Mouse (Mus musculus) kidney, adult 9 months (tissue): Measurements from ENCODE around the gene Lif.
A peak's percentile ranks its signal among the peaks of the same experiment; 100 is the strongest.

Experiments
- DNase-seq: peaks from one replicate; pipeline ENCODE4 v3.0.0; 2022

The Lif gene

DNA sequence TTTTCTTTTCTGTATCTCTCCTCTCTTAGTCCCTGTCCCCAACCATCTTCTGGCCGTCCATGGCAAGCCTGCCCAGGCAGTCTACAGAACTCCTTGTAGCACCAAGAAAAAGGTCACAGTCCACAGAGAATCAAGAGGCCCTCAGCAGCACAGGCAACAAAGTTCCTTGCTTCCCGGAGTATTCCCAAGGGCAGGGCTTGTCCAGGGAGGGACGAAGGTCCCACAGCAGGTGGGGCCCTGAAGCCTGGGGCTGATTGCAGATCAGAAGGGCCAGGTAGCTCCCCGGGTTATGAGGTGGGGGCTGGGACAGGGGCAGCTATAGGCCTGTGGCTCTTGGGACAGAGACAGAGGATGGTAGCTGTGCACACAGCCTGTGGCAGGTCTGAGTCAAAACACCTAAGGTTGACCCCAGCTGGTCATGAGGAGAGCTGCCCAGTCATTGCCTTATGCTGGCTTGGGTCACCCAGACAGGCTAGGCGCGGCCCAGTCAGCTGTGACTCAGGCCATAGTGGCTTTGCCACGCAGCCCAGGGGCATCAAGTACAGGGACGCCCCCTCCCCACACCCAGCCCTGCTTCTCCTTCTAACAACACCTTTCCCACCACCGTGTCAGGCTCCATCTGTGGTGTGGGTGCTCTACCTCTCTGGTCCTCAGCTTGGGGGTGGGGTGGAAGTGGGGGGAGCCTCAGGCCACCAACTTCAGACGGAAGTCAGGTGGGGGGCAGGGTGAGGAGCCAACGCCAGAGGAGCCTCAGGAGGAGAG, at the start of gene Lif:
Gene Lif (plus strand): TSS at position 712 of the 762 bp plus-strand sequence.
- peak; percentile 50 for DNase-seq

DNA sequence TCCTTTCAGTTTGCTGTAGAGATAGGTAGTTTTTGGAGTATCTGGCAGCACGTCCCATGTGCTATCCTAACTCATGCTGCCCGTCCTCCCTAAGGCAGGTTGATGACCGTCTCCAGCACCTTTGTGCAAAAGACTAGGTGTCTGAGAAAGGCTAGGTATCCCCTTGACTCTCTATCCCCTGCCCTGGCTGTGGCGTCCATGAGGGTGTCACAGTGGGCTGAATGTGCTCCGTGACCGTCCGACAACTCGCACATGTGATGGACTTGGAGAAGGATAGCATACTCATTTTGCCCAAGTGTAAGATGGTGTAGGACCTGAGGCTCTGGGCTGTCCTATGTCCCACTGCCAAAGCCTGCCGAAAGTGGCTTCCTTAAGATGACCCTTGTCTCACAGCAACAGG, 49.7 kb upstream of the Lif start:
- DNase-seq: no peak

DNA sequence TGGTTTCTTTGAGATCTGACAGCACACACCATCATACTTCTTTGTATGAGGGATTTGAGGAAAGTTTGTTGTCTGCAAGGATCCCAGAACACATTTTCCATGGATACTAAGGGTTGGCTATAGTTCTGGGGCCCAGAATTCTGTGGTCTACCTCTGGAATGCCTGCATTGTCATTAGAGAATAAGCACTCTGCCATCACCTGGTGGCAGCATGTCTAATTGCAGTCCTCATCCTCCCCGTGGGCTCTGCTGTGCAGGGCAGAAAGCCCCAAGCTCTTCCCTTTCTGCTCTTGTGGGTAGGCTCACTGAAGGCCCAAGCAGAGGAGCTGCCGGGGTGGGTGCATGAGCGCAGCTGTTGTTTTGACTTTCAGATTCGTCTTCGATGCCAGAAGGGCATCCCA, 47.8 kb upstream of the Lif start:
- DNase-seq: peak; percentile 28

DNA sequence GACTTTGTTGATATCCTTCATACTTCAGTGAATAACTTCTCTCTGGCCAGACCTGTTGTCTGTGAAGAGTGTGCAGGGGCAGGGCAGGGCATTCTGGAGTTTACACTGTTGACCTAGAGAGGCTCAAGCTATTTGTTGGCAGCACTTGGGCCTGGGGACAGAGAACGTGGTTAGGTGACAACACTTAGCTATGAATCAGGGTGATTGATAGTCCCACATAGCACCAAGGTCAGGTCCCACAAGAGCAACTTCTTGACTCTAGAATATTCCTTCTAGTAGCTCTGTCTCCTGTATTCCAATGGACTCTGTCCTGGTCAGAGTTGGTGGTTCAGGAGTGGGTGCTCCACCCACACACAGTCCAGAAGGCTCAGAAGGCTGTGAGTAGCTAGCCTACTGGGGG, 46.6 kb upstream of the Lif start:
- DNase-seq: peak; percentile 64

DNA sequence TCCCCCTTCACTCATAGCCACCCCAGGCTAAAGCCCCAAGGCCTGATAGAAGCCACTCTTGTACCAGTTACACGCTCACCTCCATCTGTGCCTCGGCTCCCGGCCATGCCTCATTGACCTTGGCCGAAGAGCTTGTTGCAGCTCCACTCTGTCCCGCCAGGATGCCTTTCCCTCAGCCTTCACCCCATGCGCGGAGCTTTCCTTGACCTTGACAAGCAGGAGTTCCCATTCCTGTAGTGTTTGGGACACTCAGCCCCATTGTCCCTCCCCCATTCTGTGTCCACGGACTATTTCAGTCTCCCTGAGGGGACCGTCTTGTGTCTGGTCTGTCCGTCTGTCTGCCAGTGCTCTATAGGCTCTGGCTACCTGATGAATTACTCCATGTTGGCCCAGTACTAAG, 44.2 kb upstream of the Lif start:
- no peak for DNase-seq

DNA sequence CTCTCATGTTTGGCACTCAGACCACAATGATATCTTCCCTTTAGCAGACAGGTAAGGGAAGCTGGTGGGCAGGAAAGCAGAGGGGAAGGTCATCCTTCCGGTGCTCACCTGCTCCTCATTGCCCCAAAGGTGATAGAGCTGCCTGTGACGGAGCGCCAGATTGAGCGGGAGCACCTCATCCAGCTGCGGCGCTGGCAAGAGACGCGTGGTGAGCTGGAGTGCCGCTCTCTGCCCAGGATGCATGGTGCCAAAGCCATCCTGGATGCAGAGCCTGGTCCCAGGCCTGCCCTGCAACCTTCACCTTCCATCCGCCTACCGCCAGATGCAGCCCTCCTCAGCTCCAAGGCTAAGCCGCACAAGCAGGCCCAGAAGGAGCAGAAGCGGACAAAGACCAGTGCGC, 42.8 kb upstream of the Lif start:
- no peak for DNase-seq

DNA sequence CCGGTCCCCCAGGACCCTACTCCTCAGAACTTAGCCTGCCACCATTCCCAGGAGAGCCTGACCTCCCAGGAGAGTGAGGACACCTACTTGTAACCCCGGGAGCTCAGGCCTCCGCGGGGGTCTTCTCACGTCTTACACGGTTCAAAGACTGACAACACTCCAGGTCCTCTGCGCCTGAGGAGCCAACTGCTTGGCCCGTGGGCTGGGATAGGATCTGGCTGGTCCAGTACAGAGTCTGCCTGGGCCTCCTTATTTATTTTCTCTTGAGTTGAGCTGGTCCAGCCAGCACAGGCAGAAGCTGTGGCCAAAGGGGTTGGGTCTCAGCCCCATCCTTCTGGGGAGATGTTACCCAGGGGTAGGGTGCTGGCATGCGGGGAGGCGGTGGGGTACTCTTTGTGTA, 42.3 kb upstream of the Lif start:
- DNase-seq: no peak

DNA sequence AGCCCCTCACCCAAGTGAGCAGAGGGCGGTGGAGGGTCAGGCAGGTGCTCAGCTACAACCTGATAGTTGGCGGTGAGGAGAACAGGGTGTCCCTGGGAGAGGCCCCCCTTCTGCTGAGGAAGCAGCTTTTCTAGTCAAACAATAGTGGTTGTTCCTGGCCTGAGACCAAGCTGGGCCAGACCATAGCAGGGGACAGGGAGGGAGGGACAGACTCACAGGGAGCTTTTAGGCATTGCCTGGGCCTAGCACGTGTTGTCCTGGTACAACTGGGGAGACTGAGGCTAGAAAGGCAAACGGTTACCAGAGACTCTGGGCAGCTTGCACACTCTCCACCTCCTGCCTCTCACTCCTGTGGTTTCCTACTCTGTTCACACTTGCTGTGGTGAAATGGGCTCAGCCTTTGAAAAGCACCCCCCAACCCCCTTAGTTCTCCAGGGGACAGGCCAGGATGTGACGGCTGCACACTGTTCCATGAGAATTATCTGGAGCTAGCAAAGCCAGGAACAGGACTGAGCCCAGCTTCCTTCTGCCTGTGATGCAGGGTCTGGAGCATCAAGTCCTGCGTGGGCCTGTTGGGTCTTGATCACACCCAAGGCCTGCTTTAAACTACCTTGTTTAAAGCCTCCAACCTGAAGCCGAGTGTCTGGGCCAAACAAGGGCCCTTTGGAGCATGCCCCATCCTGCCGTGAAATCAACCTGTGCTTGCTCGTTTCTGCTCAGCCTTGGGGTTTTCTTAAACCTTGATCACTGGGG, 40.9 kb upstream of the Lif start:
- DNase-seq: peak; percentile 90

DNA sequence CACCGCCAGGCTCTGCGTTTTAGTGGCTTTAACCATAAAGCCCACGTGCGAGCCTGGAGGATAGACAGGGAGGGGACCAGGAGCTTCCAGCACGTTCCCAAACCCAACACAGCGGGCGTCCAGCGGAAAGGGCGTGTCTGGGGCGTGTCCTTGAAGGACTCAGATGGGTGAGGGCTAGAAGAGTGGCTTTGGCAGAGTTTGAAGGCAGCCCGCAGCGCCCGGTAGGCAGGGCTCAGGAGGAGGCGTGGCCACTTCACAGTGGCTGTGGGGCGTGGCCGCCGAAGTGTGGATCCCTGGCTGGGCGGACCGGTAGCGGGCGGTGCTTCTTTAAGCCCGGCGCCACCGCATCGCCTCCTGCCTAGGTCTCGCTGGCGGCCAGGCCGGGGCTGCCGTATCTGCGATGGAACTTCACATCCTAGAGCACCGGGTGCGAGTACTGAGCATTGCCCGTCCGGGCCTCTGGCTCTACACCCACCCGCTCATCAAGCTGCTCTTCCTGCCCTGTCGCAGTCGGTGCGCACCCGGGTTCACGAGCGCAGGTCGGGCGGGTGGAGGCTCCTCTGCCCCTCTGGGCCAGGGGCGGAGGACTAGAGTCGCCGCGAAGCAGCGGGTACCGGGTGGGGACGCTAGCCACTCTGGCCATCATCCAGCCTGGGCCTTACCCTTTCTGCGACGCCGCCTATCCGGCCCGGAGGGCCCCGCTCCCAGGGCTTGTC, 39.3 kb upstream of the Lif start, which contains the start of gene Castor1:
Gene Castor1 (plus strand): TSS at position 312 of the 716 bp plus-strand sequence.
- DNase-seq: peak; percentile 99

DNA sequence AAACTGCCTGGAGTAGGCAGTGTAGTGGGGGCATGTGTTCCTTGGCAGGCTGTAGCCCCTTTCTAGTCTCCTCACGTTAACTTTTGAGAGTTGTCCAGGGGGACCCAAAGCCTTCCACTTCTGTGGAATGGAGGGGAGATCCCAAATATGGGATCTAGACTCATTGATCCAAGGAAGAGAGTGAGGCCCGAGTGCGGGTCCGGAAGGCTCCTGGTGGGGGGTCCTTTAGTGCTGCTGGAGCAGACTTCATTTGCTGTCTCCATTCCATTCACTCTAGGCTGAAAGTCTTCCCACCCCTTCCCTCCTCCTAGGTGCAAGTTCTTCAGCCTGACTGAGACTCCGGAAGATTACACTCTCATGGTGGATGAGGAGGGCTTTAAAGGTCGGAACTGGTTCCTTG, 38.7 kb upstream of the Lif start:
- no peak for DNase-seq

DNA sequence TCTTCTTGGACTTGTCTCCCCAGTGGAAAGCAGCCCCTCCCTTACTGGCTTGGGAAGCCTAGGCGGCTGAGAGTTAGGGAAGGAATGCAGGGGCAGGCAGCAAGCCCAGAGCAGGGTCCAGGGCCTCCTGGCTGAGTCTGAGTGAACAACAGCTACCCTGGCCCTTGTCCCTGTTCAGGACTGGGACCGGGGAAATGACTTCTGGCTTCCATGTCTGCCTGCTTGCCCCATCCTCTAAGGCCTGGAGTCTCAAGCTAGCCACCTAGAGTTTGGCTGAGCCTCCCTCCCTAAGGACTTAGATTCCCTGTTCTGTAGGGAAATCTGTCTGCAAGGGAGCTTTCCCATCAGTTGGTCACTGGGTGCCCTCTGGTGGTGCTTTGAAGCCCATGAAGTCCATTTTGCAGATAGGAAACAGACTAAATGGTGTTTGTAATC, 38.0 kb upstream of the Lif start:
- DNase-seq: peak; percentile 94

DNA sequence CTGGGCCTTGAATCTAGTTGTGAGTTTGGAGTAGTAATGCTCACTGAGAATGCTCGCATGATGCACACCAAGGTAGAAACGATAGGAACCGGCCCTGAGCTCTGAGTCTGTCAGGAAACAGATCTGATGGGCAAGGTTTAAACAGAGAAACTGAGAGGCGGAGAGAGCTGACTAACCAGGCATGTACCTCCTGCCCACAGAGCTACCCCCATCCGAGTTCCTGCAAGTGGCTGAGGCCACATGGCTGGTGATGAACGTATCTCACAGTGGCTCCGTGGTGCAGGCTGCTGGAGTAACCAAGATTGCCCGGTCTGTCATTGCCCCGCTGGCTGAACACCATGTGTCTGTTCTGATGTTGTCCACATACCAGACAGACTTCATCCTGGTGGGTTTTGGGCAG, 37.4 kb upstream of the Lif start:
- DNase-seq: no peak

DNA sequence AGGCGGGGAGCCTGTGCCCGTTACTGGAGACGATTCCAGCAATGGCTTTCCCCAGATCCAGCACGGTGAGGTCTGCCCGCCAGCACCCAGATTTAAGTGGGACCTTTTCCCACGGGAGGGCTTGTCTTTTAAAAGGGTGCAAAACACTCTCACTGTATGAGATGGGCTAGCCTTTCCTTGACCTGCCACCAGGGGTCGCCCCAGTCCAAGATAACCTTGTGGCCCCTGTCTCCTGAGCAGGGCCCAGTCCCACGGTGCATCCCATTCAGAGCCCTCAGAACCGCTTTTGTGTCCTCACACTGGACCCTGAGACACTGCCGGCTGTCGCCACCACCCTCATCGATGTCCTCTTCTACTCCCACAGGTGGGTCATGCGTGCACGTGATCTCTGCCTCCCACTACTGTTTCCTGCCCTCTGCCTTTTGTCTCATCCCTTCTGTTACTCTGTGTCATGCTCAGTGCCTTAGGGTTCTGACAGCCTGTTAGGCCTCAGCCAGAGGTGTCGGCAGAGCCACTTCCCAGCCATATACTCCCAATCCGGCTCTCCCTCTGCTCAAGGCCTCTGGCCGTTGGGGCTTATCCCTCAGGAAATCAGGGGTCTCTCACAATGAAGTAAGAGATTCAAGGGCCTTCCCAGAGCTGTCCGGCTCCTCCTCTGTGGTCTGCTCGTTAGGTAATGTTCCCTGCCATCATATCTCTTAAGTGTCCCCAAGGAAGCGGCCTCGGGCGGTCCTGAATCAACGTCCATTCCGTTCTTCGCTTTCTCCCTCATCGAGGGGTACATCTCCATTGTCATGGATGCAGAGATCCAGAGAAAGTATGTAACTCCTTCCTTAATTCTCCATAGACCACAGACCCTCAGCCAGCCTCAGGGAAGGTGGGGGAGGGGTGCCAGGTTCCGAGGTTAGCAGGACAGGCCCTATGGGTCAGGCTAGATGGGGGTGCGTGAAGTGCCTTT, 36.6 kb upstream of the Lif start:
- DNase-seq: peak; percentile 85

DNA sequence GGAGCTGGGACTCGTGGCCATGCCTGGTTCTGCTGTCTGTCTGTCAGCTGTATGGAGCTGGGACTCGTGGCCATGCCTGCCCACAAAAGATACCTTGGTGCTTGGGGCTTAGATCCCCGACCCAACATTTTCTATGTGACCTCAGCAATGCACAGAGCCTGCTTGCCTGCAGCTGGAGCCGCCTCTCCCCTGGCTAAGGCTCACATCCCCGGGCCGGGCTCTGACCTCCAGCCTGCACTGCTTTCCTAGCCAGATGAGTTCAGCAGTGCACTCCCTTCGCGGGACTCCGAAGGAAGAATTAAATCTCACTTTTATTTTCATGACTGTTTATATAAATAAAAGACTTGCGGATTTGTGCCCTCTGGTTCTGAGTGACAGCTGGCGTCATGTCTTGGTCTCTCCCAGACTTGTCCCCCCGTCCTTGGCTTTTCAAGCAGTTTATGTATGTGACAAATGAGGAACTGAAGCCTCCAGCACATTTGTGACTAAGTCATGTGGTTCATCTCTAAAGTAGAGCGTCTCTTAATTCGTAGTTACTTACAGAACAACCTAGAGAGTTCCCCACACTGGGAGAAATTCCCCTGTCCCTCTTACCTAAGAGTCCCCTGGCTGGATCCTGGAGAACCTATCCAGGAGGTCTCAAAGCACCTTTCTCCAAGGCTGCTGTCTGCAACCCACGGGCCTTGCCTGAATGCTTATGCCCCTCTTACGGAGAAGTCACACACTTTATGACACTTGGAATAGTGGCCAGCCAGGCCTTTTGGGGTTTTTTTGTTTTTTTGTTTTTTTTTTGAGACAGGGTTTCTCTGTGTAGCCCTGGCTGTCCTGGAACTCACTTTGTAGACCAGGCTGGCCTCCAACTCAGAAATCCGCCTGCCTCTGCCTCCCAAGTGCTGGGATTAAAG, 35.1 kb upstream of the Lif start:
- DNase-seq: no peak

DNA sequence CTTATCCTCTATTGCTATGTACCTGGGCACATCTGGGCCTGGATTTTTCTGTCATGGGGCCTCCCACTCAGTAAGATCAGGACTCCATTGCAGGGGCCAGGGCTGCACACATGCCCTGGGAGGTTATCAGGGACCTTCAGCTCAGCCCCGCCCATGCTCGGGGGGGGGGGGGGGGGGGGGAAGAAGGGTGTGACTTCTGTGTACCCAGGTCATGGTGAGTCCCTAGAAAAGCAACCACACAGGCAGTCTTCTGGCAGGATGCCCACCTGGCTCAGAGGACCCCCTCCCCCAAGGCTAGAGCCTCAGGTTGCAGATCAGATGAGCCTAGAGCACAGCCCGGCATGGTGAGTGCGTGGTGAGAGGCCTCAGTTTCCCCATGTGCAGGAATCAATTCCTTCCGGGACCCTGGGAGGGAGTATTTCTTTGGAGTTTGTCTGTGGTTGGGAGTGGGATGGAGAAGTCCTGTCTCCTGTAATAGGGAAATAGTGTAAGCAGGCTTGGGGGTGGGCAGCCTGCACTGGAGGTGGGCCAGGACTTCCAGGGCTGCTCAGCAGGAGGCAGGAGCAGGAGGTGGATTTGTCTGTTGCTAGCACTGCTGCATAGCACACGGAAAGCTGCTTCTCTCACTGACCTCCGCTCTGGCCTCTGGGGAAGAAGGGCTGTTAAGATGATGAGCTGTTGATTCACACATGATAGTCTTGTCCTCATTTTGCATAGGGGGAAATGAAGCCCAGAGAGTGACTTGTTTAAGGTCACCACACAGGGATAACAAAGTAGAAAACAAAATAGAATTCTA, 33.8 kb upstream of the Lif start:
- no peak for DNase-seq

DNA sequence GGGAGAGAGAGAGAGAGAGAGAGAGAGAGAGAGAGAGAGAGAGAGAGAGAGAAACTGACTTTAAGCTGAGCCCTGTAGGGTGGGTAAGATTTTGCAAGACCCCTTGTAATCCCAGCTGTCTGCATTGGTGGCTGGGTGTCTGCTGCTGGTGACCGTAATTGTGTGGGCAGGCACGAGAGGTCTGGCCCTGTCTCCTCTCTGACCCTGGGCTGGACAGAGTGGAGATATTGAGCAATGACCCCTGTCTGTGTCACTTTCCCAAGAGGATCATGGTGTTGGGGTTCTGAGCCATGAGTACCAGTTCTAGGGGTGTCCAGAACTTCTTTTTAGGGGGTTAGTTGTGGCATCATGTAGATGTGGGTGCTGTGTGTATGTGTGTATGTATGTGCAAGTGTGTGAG, 33.1 kb upstream of the Lif start:
- DNase-seq: no peak

DNA sequence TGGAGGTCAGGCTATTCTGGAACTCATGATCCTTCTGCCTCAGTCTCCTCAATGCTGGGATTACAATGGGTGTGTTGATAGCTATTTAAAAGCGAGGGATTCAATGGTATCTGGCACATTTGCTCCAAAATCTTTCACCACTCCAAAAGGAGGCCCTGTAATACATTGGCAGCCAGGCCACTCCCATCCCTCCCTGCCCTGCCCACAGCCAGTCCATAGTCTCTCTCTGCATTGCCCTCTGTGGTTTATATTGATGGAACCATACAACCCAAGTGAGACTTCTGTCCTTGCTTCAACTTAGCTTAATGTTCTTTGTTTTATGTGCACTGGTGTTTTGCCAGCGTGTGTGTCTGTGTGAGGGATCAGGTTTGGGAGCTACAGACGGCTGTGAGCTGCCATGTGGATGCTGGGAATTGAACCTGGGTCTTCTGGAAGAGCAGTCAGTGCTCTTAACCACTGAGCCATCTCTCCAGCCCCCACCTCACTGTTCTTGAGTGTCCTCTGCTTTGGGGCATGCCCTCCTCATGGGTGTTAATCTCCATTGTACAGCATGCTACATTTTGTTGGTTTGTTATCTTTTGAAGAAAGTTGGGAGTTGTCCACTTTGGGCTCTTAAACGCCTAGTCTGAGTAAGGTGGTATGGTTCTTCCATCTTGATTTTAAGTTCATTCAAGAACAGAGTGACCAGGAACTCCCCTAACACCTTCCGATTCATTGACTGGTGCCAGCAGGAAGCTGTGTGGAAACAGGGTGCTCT, 30.6 kb upstream of the Lif start:
- DNase-seq: no peak

DNA sequence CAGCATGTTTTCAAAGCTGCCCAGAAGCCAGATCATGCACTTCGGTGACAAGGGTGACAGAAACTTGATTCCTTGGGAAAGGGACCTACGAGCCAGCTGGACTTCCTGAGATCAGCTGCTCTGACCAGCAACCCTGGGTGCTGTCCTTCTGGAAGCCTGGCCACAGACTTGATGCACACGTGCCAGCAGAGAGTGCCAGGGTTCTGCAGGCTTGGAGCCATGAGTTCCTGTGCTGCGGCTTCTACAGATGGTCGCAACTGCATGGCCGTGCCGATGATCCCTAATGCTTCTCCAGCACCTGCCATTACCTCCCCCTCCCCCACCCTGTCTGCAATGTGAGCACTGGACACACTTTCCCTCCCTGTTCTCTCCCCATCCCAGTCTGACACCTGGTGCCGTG, 28.9 kb upstream of the Lif start:
- peak; percentile 18 for DNase-seq

DNA sequence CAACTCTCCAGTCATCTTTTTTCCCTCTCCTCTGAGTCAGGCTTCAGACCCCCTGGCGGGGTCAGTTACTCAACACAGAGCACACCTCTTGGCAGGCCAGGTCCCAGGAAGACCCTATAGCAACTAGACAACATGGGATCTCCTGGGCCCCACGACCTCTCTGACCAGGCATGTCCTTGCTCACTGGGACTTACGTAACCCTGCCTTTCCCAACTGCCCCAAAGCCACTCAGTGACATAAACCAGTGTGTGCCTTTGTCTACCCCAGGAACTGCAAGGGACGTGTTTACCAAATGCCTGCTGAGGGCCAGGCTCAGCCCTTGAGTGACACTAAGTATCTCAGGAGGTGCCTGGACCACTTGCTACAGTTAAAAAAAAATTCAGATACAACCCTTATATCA, 27.5 kb upstream of the Lif start:
- no peak for DNase-seq

DNA sequence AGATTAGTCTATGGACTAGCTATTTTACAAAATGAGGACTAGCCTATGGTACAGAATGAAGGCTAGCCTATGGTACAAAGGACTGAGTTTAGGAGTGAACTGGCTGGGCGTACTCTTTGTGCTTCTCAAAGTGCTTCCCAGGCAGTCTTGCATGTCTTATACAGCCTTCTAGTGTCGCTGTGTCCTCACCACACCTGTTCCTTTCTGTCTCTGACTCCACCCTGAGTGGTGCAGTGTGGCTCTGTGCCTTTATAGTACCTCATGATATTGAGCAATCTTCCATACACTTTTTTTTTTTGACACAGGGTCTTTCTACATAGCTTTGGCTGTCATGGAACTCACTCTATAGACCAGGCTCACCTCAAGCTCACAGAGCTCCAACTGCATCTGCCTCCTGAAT, 25.9 kb upstream of the Lif start:
- no peak for DNase-seq
